Mouse (Mus musculus) liver, embryonic 14.5 days (tissue): ENCODE measurements around the gene Slc25a29.

ENCODE experiments used
- CTCF ChIP-seq: IDR thresholded peaks from 2 replicates; pipeline ENCODE4 v1.5.1; 2016; ENCODE audit warnings: antibody characterized with exemption, low read depth, control low read depth
- EP300 ChIP-seq: IDR thresholded peaks from 2 replicates; pipeline ENCODE4 v1.6.1; 2016; ENCODE audit warnings: antibody characterized with exemption, low read depth

DNA sequence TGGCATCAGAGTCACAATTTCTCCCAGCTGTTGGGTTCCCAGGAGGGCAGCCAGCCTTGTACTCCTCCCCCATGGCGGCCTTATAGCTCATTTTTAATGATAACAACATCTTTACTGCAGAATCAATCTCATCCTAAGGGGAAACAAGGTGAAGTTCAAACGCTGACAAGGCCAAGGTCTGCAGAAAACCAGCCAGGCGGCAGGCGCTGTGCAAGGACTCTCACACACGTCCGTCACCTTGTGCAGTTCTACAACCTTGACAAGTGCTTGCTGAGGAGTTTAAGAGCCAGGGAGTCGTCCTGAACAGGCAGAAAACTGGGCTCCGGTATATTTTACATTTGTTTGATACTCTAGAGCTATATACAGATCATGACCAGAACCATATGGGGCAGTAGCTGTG, 47.1 kb upstream of the Slc25a29 start:
- TF ChIP-seq EP300 (no peak), CTCF (no peak)
